Mouse (Mus musculus): ENCODE results near the gene Klhl29.

DNA sequence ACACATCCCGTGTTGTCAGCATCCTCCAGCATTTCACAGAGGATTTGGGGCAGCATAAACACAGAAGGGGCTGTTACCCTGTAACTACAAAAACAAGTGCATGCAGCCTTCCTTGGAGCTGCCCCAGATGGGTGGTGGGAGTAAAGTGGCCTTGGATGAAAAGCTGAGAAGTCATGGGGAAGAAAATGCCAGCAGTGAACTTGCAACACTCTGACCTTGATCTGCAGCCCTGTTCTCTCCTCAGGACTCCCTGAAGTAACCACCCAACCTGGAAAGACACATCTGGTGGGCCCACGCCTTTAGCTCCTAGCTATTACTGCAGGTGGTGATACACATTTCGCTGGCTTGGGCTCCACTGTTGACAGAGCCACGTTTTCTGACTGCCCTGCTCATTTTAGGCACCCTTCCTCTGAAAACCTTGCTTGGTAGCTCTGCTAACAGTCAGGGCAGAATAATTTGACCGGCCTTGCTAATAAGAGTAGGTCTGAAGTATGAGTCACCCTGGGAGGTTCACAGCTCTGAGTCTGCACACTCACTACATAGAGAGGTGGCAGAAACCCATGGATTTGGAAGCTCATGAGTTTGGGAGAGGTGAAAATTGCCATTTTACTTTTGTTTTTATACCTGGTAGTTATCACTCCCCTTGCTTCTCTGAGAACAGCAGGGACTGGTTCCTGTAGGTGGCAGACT, 228.0 kb downstream of the Klhl29 start:
- TF ChIP-seq CTCF (IDR thresholded peaks at IDR 0.05) (no peak), POLR2A (IDR thresholded peaks at IDR 0.05; ENCODE audit: insufficient read depth, low read depth, low read length) (no peak), EP300 (IDR thresholded peaks at IDR 0.05; ENCODE audit: insufficient read depth, low read depth, low read length) (no peak)
